Mouse (Mus musculus) embryo, embryonic 11 days (tissue): ENCODE measurements at regions not wholly inside any gene's neighbourhood (a gene's known extent, or its start where the extent isn't known, plus 50 kb on each side); places are given as distances from the start of the nearest gene placed in this dataset.

Experiments used
- DNase-seq: peaks from one replicate; pipeline ENCODE4 v3.0.0-alpha.2; 2015

DNA sequence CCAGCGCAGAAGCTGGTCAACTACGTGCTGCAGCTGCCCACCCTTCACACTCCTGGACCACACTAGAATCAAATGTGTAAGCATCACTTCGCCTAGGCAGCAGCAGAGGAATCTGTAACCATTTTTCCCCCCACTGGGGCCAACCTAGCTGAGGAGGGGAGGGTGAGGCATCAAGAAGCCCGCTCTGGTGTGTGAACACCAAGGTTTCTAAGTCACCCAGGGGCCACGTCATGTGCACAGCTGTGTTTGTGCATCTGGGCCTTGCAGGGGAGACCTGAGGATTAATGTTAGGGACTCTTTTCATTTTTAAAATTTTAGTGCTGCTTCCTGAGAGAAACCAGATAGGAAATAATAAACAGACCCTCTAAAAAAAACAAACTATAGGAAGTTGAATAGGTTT is 321.8 kb downstream of the Rnd3 start:
- peak; percentile 59 for DNase-seq

DNA sequence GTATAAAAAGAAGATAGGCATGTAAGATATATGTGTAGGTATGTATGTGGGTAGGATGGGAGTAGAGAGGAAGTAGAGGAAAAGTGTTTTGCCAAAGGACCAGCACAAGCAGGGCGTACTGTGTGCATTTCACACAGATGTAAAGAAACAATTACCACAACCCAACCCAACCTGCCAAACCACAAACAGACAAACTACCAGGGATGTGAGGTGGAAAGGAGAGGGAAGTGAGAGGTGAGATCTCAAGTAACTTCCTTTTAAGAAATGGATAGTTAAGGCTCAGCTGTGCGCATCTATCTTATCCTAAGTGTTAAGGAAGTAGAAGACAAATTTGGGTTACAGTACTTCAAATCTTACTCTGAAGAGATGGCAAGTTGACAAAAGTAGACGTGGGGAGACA is 322.4 kb downstream of the Rnd3 start:
- DNase-seq, result no peak

DNA sequence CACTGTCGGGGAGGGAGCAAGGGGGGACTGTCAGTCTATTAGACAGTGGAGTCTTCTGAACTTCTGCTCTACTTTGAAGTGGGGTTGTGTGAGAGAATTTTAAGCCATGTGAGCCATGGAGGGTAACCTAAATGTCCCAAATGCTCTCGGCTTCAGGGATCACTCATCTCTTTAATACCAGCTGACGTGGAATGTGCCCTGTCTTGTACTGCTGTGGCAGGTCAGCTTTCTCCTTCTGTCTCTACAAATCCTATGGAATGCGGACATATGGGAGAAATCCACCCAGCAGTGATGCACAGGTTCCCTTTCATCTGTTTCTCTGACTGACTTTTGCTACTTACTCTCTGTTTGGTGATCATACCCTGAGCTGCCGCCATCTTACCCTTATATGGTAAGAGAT is 323.3 kb downstream of the Rnd3 start:
- DNase-seq, result no peak

DNA sequence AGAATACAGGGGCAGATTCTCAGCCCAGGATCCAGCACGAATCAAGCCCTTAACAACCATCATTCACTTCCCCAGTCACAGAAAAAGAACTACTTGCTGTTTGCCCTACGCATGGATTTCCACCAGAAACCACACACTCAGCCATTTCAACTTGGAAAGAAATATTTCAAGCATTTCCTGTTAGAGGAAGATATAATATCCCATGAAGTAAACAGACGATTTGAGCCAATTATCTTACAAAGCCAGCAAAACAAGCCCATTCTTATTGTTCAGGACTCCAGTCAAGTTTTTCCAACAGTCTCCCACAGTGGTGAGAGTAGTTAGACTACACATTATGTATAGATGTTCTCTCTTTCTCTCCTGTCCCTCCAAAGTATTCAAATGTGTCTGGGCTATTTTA is 324.1 kb downstream of the Rnd3 start:
- no peak for DNase-seq

DNA sequence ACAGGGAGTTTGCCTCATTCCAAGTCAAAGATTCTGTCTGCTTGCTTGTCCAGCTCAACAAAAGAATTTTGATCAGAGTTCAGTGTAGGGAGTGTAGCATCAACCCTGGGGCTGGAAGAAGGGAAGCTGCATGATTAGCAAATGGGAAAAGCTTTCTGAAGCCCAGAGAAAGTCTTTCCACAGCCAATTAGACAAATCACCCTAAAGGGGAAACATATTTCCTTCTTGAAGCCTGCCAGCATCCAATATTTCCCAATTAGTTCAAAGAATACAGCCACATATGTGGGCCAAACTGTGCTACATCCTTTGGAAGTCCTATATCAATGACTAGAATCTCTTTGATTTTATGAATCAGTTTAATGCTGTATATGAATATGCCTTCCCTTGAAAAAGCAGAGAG is 326.2 kb downstream of the Rnd3 start:
- no peak for DNase-seq

DNA sequence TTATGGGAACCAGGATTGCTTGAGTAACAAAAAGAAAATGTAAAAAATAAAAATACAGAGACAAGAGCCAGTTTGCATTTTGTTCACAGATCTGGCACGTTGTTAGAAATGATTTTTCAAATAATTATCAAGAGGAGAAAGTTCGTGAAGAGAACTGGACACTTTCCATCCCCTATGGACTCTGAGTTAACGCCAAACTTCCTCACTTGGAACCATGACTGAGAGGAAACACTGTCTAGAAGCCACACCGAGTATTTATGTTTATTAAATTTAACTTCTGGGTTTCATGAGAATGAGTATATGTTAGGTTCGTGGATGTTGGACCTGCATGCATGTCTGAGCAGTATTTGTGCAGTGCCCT is 329.6 kb downstream of the Rnd3 start:
- DNase-seq, result no peak

DNA sequence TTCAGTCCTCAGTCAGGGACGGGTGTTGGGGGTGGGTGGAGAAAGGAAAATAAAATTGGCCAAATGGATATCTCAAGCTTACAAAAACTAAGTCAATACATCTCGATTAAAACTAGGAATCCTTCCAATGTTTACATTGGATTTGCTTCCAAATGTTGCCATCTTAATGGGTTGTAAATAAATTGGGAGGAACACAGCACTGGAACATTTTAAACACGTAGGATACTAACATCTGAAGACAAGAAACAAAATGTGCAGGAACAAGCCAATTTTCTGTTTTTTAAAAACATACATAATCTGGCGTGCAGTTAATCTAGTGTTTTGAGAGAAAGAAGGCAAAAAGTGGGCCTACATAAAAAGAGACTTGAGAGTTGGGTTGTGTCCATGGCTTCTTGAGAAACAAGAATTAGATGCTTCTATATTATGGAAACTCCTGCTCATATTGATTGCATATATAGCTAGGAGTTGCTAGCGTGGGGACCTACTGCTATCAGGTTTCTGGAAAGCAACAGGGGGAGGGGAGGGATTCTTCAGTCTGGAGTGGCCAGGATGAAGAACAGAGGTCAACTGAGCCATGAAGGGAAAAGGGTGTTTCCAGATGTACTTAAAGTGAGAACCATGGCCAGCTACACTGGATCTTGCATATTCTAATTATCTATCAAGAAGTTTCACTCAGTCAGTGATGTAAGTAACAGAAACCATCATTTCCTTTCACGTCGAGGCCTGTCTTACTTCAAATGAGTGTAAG is 330.2 kb downstream of the Rnd3 start:
- DNase-seq, result no peak

DNA sequence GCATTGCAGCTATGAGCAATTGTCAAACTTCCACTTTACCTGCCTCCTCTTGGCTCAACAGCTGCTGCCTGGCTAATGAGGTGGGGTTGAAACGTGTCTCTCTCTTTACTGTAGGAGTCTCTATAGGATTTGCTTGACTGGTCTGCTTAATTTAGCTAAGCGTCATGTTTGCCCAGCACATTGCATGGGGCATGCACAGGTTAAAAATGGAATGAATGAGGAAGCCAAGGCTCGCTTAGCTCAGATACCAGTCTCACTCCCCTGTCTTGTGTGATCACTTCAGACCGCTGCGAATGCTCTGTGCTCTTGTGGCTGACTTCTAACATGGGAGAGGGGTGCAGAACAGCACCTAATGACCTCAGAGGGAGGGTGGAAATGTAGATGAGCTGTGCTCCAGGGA is 332.5 kb downstream of the Rnd3 start:
- DNase-seq, result no peak

DNA sequence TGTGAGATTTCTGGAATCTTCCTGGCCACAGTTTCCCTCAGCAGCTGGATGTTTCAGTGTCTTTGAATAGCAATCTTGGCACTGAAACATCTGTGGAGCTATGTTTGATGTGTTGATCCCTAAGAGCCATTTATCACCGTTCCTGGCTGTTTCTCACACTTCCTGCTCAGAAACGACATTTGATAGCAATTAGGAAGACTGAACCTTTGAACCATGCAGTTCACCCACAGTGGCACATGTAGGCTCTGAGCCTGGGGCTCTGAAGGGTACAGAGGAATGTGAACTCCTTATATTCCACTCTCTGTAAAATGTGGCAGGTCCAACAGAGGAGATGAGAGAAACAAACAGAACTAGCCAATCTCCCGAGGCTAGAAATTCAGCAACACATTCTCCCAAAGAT is 333.4 kb downstream of the Rnd3 start:
- DNase-seq, result peak; percentile 70

DNA sequence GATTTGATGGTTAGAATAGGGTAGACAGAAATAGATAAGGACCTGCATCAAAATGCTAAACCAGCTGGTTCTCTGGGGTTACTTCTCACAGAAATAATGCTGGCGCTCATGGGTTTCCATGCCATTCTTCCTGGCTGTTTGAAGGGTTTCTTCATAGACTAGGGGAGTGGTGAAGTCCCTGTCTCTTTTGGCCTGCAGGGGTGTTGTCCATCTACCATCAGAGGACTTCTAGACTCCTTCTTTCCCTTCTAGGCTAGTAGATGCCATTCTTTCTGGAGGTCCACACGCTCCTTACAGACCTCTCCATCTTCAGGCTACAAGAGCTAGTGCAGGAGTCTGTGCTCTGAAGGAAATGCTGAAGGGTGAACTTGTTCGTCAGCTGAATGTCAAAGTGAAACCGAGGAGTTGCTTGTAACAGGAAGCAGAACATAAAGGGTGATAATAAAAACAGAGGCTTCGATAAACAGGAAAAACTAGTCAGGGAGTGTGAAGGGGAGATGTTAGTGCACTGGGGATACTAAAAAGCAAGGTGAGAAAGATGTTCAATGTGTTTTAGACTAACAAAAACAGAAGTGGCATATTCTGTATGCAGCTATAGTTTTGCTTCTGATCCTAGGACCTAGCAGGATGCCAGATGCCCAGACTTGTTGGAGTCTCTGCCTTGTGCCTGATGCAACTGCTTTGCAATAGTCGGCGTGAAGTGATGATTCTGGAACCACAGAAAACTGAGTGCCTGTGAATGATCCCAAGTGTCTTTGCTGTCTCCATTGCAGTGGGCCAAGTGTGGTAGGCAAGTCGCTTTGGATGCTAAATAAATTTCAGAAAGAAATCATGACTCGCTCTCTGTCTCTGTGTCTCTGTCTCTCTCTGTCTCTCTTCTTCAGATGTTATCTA is 335.1 kb downstream of the Rnd3 start:
- no peak for DNase-seq

DNA sequence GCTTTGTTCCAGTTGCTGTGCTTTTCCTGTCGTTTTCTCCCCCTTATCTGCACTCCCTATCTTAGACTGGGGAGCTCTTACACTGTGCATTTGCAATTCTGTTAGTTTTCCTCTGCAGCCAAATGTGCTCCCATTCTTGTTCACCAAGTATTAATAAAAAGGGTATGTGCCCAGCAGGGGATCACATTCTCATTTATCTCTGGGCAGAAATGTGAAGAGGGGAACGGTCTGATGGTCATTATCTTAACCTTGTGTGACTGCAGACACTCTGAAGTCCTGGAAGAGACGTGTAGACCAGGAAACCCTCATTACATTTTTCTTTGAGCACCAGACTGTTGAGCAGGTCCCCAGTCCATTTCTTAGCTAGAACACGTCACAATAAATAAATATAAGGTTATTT is 336.6 kb downstream of the Rnd3 start:
- no peak for DNase-seq

DNA sequence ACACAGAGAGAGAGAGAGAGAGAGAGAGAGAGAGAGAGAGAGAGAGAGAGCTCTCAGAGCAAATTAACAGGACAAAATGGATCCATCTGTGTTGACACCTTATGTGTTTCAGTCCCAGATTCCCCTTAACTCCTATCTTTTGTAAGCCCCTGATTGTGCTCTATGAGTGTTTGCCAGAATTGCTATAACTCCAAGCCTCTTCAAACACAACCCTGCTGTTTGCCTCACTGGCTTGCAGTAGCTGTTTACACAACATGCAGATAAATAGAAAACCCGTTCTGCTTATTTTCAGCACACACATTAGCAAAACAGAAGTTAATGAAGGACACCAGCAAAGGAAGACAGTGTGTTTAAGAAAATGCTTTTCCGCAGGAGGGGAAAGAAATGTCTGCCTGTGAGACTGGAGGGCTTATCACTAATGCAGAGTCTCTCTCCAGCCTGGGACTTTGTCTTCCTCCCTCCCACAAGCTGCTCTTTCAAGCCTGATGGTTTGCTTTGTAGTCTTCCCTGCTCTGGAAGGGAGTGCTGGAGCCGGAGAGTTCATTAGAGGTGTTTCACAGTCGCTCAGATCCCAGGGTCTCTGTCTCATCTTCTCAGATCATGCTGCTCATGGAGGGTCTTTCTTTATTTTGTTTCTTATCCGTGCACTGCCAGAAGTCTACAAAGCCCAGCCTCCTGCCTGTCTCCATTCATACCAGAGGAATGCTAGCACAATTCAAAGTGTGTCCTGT is 338.4 kb downstream of the Rnd3 start:
- DNase-seq, result peak; percentile 57

DNA sequence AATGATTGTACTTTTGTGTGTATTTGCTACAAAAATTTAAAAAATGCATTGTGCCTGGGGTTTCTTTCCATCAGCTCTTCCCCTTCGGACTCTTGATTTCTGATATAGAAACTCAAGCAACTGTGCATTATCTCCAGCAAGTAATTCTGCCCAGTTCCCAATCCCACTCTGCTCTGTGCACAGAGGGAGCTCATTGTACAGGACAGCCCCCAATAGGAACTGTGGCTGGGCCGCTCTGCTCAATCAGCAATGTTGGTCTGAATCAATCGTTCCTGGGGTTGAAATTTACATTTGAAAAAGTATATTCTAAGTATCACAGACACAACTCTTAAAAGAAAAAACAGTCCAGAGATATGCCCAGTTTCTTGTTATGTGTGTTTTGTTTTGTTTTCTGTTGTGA is 339.1 kb downstream of the Rnd3 start:
- DNase-seq, result no peak

DNA sequence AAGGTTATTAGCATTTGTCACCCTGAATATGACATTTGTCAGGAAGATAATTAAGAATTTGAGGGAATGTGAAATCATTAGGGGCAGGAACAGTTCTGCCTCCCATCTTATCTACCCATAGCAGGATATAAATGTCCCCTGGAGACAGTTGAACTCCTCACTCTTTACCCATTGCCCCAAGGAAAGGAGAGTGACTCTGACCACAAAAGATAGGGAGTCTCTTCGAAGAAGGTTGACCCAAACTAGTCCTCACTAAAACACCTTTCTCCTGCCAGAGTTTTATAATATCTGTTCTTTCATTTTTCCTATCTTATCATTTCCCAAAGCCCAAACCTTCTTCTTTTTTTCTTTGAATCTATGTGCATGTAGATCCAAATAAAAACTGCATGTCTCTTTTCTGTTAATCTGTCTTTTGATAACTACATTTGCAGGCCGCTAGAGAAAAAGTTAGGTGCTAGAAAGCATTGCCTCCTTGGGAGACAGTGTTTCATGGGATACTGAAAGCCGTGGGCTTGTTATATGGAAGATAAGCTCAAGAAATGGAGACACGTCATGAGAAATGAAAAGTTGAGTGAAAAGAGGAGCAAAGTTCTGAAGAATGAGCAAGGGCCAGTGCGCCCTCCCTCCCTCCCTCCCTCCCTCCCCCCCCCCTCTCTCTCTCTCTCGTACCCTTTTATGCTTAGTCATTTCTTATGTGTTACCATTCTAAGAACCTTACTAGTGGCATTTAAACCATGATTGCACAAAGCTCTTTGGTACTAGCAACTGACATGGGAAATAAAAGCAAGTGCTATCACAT is 341.6 kb downstream of the Rnd3 start:
- DNase-seq, result no peak

DNA sequence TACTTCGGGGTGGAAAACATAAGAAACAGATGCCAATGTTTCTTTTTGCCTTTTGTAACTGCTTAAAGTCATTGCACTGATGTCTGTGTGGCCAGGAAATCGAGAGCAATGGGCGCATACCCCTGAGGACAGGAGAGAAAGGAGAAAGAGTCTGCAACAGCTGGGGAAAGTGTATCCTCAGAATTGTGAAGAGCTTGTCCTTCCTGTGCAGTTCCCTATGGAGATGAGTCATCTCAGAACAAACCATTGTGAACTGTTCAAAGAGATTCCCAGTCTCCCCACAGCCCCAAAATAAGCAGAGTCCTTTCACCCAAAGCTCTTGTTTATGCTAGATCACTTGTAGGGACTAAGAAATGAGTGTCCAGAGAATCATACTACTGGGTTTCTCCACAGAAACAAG is 343.3 kb downstream of the Rnd3 start:
- DNase-seq, result no peak

DNA sequence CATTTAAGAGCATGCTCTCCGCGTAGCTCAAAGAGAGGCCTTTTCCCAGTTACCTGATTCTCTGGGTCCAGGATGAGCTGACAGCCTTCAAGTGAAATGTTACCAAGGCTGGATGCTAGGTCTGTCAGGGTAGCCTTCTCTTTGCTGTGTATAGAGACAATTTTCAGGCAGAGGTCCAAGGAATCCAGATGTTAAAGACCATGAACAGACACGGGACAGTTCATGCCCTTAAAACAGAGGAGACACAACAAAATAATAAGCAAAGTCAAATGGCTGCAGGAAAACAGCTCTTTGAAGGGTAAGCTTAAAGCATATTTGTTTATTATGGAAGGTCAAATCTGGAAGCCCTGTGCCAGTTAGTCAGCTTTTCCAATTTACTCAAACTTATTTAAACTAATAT is 352.8 kb downstream of the Rnd3 start:
- DNase-seq, result no peak

DNA sequence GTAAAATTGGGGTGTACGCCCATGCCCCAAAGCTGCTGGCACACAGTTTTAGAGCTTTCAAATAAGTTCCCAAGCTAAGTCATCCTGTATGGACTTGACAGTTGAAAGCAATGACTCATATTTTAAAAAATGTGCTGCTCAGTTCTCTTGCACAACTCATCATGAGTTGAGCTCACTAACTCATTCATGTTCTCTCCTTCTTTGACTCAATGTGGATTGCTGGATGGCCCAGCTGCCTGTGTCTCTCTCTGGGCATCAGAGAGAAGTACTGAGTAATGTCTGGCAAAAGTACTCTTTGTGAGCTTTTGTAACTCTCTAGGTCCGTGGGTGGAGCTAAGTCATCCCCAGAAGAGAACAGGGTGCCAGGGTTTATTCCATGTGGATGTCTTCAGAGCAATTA is 355.3 kb downstream of the Rnd3 start:
- DNase-seq, result no peak

DNA sequence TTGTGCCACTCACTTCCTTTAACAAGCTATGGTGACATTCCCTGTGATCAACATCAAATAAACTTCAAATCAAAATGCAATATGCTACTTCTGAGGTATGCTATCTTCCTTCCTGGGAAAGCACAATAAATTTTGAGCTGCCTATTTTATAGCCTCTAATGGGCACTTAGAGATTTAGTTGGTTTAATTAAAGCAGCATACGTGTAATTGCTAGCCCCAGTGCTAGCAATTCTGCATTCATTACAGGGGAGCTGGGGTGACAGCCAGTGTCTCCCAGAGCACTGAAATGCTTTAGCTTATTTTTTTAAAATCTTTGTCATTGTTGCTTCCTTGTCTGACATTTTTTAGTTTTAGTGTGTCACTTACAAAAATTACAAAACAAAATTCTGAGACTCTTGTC is 355.8 kb downstream of the Rnd3 start:
- DNase-seq, result no peak

DNA sequence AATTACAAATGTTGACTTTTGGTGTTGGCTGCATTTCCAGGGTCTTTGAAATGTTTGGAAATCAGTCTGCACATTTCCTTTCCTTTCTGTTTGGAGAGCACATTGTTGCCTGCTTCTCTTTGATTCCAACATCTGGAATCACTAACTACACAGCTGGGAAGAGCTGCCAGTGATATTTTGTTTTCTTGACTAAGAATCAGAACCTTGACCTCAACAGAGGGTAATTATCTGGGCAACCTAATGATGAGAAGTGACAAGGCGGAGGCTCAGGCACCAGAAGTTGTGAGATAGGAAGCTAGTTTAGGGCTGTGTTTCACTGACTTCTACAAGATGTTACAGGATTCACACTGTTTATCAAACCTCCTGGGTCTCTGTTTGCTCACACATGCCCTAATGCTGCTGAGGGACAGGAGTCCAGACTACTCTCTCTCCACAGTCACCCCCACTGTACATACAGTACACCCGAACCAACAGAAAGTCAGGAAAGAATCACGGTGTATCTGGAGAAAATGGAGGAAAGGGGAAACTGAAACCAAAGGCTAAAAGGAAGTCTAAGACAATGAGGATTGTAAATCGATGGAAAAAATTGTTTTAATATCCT is 359.8 kb downstream of the Rnd3 start:
- DNase-seq, result peak; percentile 59

DNA sequence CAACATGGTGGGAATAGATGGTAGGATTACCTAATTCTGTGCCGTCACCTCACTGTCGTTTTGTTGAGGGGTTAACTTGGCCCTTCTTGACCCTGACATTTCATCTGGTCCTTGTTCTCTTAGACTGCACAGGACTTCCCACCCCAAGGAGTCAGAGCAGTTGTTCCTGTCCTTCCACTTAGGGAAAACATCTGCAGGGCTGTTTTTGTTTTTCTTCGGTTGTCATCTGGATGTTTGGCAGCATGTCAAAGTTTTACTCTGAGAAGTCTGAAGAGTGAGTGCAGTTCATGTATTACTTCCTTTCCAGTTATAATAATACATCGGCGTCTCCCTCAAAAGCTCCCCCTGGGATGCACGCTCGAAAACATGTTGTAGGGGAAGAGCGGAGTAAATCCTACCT is 376.8 kb downstream of the Rnd3 start:
- DNase-seq, result no peak

DNA sequence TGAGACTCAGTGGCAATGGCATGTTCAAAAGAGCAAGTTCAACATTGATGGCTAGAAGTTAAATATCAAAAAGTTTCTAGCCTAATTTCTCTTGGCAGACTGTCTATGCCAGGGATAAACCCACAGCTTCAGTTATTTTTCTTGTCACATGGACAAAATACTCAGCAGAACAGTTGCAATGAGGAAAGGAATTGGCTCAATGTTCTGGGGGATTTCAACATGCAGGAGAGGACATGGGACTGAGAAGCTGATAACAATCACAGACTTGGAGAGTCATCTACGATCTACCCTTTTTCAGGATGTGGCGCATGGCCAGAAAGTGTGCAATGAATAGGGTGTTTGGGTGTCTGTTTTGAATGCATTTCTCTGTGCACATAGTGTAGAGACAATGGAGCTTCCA is 389.9 kb downstream of the Rnd3 start:
- no peak for DNase-seq

DNA sequence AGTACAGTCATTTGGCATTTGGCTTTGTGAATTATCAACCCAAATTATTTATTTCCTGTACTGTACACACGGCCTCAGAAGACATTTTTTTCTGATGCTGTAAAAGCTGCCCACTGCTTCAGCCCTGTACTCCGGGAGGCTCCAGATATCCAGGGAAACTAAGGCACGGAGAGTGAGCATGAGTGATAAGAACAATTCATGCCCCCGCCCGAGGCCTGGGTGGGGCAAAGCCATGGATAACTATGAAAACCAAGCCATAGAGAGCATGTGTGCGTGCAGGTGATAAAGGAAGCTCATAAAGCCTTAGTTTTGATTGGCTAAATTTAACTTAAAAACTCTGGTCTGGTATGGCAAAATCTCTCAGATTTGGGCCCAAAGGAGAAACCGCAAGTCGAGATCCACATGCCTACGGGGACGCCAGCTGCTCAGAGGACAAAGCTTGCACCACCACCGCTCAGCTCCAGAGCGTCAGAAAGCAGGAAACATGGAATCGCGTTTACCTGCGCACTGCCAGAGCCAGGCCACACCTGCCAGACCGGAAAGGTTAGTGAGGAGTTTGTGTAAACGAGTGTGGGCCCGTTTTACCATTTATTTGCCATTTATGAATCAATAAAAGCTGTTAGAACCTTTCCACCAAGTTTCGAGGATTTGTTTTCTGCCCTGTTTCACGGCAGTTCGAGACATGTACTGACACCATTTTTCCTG is 390.9 kb downstream of the Rnd3 start:
- no peak for DNase-seq
